Comparison of ENCODE assay signal across 8 mouse cellular contexts in the genomic region with DNA sequence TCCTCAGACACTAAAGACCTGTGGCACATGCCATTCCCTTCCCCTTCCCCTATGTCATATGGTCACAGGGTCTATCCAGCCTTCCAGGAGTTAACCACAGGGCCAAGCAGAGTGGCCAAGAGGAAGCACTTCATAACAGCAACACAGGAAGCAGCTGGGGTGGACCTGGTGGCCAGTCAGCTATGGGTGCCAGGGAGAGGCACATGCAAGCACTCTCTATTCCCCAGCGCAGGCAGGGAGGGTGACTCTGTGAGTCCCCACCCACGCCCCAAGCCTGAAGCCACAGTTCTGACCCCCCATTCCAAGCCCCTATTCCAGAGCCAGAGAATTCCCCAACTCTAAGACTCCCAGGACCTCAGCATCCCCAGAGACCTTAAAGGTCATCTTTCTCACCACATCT.
DNase-seq lines count a peak whose midpoint lies in the region; ATAC-seq lines count a peak whose summit lies in the region.

No protein-coding gene starts in this region.

- H3K4me1 ChIP-seq in midbrain, embryonic 15.5 days = peaks cover 9% of the 10 kb centered on the region

- H3K9ac ChIP-seq in midbrain, embryonic 15.5 days = no peak overlapping the region

- WGBS in midbrain, embryonic 15.5 days = 79% methylated on average over 2 of the region's 2 CpGs

- peak; percentile 59 for DNase-seq in adrenal gland, adult 2 months
- no peak for DNase-seq in adrenal gland, adult 18-20 months (ENCODE audit: low spot score in 2 of 2)
- peak; percentile 75 to 86 for DNase-seq in heart, adult 18-20 months
- peak; percentile 80 for DNase-seq in kidney, adult 9 months
- DNase-seq in lung, postnatal 36 days = peak; percentile 88
- no peak for DNase-seq in frontal cortex, postnatal 36 days (ENCODE audit: low spot score in 2 of 2)
- DNase-seq in right cerebral cortex, postnatal 36 days (ENCODE audit: low spot score in 2 of 2) = no peak

- no peaks in the 10 kb centered on the region for H3K9me3 ChIP-seq in midbrain, embryonic 15.5 days

- no peak overlapping the region for H3K27ac ChIP-seq in midbrain, embryonic 15.5 days

- ATAC-seq in midbrain, embryonic 15.5 days (replicated peaks) = no peak

- H3K36me3 ChIP-seq in midbrain, embryonic 15.5 days (replicated peaks) = no peaks in the 10 kb centered on the region

- 0 out of 2 replicates have a peak, but pooled peaks cover 11% of the 10 kb centered on the region for H3K27me3 ChIP-seq in midbrain, embryonic 15.5 days (replicated peaks)

- H3K4me2 ChIP-seq in midbrain, embryonic 15.5 days = no peak overlapping the region

- no peak overlapping the region for H3K4me3 ChIP-seq in midbrain, embryonic 15.5 days

Comparison
In these comparisons a context has a peak if more than half of its experiments do, and no peak if none do; other contexts are left out.
1. DNase-seq: peak in adrenal gland, adult 2 months (single experiment), heart, adult 18-20 months (2 of 2), kidney, adult 9 months (single experiment) and lung, postnatal 36 days (single experiment); none in adrenal gland, adult 18-20 months (0 of 2), frontal cortex, postnatal 36 days (0 of 2) and right cerebral cortex, postnatal 36 days (0 of 2).